Mouse (Mus musculus) A20 (cell line): ENCODE measurements around the gene Ccdc189.

Experiments used
- DNase-seq: peaks from one replicate; pipeline ENCODE4 v3.0.0-alpha.2; 2011; ENCODE audit warnings: low read depth, low spot score

Gene Ccdc189

GRCm38 (mm10) chr7:127588011-127588871 lies at the start of gene Ccdc189, which contains the start of gene Rnf40:
TSS of gene Ccdc189 (minus strand) at chr7:127588595.
TSS of gene Rnf40 (plus strand) at chr7:127588767.
- DNase-seq: peak; percentile 99

GRCm38 (mm10) chr7:127636963-127637362 lies 48.6 kb upstream of the Ccdc189 start:
- DNase-seq: no peak

GRCm38 (mm10) chr7:127631416-127631815 lies 43.0 kb upstream of the Ccdc189 start:
- DNase-seq: no peak

- no peak for DNase-seq
Observed at GRCm38 (mm10) chr7:127628646-127629045, 40.3 kb upstream of the Ccdc189 start.

- DNase-seq: no peak
Observed at GRCm38 (mm10) chr7:127626471-127626870, 38.1 kb upstream of the Ccdc189 start.

GRCm38 (mm10) chr7:127626039-127626438 lies 37.6 kb upstream of the Ccdc189 start:
- no peak for DNase-seq

GRCm38 (mm10) chr7:127618402-127618801 lies 30.0 kb upstream of the Ccdc189 start:
- peak; percentile 71 for DNase-seq

GRCm38 (mm10) chr7:127617962-127618361 lies 29.6 kb upstream of the Ccdc189 start:
- DNase-seq: peak; percentile 61

- peak; percentile 36 for DNase-seq
Observed at GRCm38 (mm10) chr7:127616881-127617280, 28.5 kb upstream of the Ccdc189 start.

- peak; percentile 27 for DNase-seq
Observed at GRCm38 (mm10) chr7:127616336-127616735, 27.9 kb upstream of the Ccdc189 start.

GRCm38 (mm10) chr7:127614891-127615843 lies 26.8 kb upstream of the Ccdc189 start, which contains the start of gene Zfp629:
TSS of gene Zfp629 (minus strand) at chr7:127615797.
- DNase-seq: peak; percentile 73

- DNase-seq: peak; percentile 71
Observed at GRCm38 (mm10) chr7:127614511-127614890, 26.1 kb upstream of the Ccdc189 start.

GRCm38 (mm10) chr7:127614091-127614490 lies 25.7 kb upstream of the Ccdc189 start:
- no peak for DNase-seq

- no peak for DNase-seq
Observed at GRCm38 (mm10) chr7:127613501-127613900, 25.1 kb upstream of the Ccdc189 start.

- DNase-seq: no peak
Observed at GRCm38 (mm10) chr7:127611561-127611960, 23.2 kb upstream of the Ccdc189 start.

- DNase-seq: no peak
Observed at GRCm38 (mm10) chr7:127611011-127611410, 22.6 kb upstream of the Ccdc189 start.

GRCm38 (mm10) chr7:127607150-127607549 lies 18.8 kb upstream of the Ccdc189 start:
- DNase-seq: no peak

GRCm38 (mm10) chr7:127604256-127604655 lies 15.9 kb upstream of the Ccdc189 start:
- no peak for DNase-seq

GRCm38 (mm10) chr7:127602903-127603302 lies 14.5 kb upstream of the Ccdc189 start:
- no peak for DNase-seq

- no peak for DNase-seq
Observed at GRCm38 (mm10) chr7:127601735-127602134, 13.3 kb upstream of the Ccdc189 start.

GRCm38 (mm10) chr7:127600612-127601011 lies 12.2 kb upstream of the Ccdc189 start:
- no peak for DNase-seq

GRCm38 (mm10) chr7:127596747-127597146 lies 8.4 kb upstream of the Ccdc189 start:
- no peak for DNase-seq
